8 mouse cellular contexts compared by ENCODE assay signal in the genomic region with DNA sequence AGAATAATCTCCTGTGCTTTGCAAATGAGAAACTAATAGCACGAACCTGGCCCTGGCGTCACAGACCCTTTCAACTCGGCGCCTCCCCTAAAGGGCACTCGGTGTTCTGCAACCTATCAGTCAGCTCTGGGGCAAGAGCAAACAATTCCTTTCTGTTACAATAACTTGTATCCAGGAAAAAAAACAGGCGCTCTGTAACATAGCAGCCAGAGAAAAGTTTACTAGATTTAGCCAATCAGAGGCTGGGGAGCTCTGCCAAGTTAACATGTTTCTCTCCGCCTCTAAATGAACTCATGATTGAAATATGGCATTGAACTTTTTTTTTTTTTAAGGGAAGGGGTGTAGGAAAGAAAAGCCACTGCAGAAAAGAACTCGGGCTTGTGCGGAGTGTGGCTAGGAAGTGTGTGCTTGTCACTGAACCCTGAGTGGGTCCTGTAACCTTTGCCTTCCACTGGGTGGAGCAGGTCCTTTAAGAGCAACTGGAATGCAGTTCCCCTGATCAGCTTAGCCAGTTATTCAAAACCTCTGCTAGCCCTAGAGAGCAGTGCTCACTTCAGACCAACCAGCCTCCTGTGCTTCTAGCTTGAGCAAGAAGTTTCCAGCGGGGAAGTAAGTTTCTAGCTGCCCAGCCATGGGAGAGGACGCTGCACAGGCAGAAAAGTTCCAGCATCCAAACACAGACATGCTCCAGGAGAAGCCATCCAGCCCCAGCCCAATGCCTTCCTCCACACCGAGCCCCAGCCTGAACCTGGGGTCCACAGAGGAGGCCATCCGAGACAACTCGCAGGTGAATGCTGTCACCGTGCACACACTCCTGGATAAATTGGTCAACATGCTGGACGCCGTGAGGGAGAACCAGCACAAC. TPM values are rescaled to one million over a fixed set of nuclear protein-coding genes. Genes with fewer than 3 reads are reported as not detected.
A peak's percentile ranks its signal among the peaks of the same experiment; 100 is the strongest.
DNase-seq lines count a peak whose midpoint lies in the region; ATAC-seq lines count a peak whose summit lies in the region.
"Had no signal": no experiment of that assay in that cellular context is flagged by ENCODE, and none has a peak within 500 bp of the region (broad histone marks: within the 10 kb centered on the region; RNA-seq: fewer than 3 reads in every experiment).

A gene (plus strand): TSS at position 372 of the 865 bp plus-strand sequence.

- peak; percentile 60 for DNase-seq in adrenal gland, adult 2 months
- DNase-seq in embryonic facial prominence, embryonic 11.5 days (ENCODE audit: low spot score), result peak; percentile 57
- peak; percentile 61 for DNase-seq in kidney, postnatal 10 days
- no peak for DNase-seq in layer of hippocampus, adult 18-20 months (ENCODE audit: low spot score in 2 of 2)
- no peak for DNase-seq in layer of hippocampus, postnatal 25 days (ENCODE audit: extremely low spot score in 1 of 2, low spot score in 1 of 2)

- no peak within 1 kb of the TSS for H3K9ac ChIP-seq in embryonic facial prominence, embryonic 11.5 days (replicated peaks; ENCODE audit: low read length)
- peak within 1 kb of the TSS; percentile 81 for H3K9ac ChIP-seq in heart, embryonic 12.5 days

- H3K9me3 ChIP-seq in embryonic facial prominence, embryonic 11.5 days (replicated peaks; ENCODE audit: control insufficient read depth, low read length), result no peaks in the 10 kb centered on the region
- no peaks in the 10 kb centered on the region for H3K9me3 ChIP-seq in heart, embryonic 12.5 days (replicated peaks)

- WGBS in embryonic facial prominence, embryonic 11.5 days, result 56% methylated on average over 17 of the region's 17 CpGs
- WGBS in heart, embryonic 12.5 days, result 32% methylated on average over 17 of the region's 17 CpGs

- no peaks in the 10 kb centered on the region for H3K27me3 ChIP-seq in embryonic facial prominence, embryonic 11.5 days (ENCODE audit: control insufficient read depth, insufficient read depth, low read length)
- H3K27me3 ChIP-seq in heart, embryonic 12.5 days (replicated peaks), result no peaks in the 10 kb centered on the region

- no peak within 1 kb of the TSS for H3K4me3 ChIP-seq in embryonic facial prominence, embryonic 11.5 days (ENCODE audit: low read depth, low read length)
- H3K4me3 ChIP-seq in heart, embryonic 12.5 days, result peak within 1 kb of the TSS; percentile 65

- H3K4me1 ChIP-seq in embryonic facial prominence, embryonic 11.5 days (ENCODE audit: control insufficient read depth, insufficient read depth, low read length), result no peaks in the 10 kb centered on the region
- peaks cover 30% of the 10 kb centered on the region for H3K4me1 ChIP-seq in heart, embryonic 12.5 days (replicated peaks)

- H3K4me2 ChIP-seq in embryonic facial prominence, embryonic 11.5 days (ENCODE audit: low read depth, low read length), result no peak within 1 kb of the TSS
- peak within 1 kb of the TSS; percentile 66 for H3K4me2 ChIP-seq in heart, embryonic 12.5 days

- H3K27ac ChIP-seq in embryonic facial prominence, embryonic 11.5 days (replicated peaks; ENCODE audit: low read depth, low read length), result no peak within 1 kb of the TSS; the same call in 1 of the 2 replicates
- peak within 1 kb of the TSS; percentile 98 for H3K27ac ChIP-seq in heart, embryonic 12.5 days (ENCODE audit: poor library complexity, severe bottlenecking)
- H3K27ac ChIP-seq: macrophage had no signal

- no peaks in the 10 kb centered on the region for H3K36me3 ChIP-seq in embryonic facial prominence, embryonic 11.5 days (replicated peaks; ENCODE audit: control insufficient read depth, insufficient read depth, low read depth, low read length)
- H3K36me3 ChIP-seq in heart, embryonic 12.5 days, result no peaks in the 10 kb centered on the region

- ATAC-seq in embryonic facial prominence, embryonic 11.5 days (replicated peaks; ENCODE audit: insufficient number of reproducible peaks, low FRiP score, low TSS enrichment, low read depth), result peak; percentile 70
- peak; percentile 89 for ATAC-seq in heart, embryonic 12.5 days (ENCODE audit: insufficient number of reproducible peaks, low FRiP score)
- 0 out of 2 replicates have a peak, but pooled peaks have one; percentile 50 for ATAC-seq in megakaryocyte-erythroid progenitor cell, adult 5-6 weeks (replicated peaks; ENCODE audit: low FRiP score, low TSS enrichment, poor library complexity, severe bottlenecking)

RNA-seq across cellular contexts. Expression of the gene that starts here (rescaled TPM):
- 10 to 100 TPM; 53.8 to 74.8 TPM for total RNA-seq in adrenal gland, adult 2 months (2021)
- polyA plus RNA-seq in adrenal gland, adult 2 months (2012; rRNA removed), result 20.7 and 26.8 TPM in 2 replicates
- 9.3 and 10.4 TPM in 2 replicates for polyA plus RNA-seq in embryonic facial prominence, embryonic 11.5 days (2014; fragmentation: Nextera tagmentation; extraction: Ambion mirVana)
- polyA plus RNA-seq in heart, embryonic 12.5 days (2016; fragmentation: Nextera tagmentation; extraction: Ambion mirVana), result 131 and 140 TPM in 2 replicates
- total RNA-seq in megakaryocyte-erythroid progenitor cell, adult 5-6 weeks (2014; fragmentation: Nextera tagmentation), result 0.70 and 1.1 TPM in 2 replicates
- total RNA-seq in megakaryocyte-erythroid progenitor cell, adult 5-6 weeks (2017), result 7.1 and 19.1 TPM in 2 replicates
- 1 to 10 TPM; 7.4 TPM for total RNA-seq in layer of hippocampus, adult 18-20 months (2021)
- total RNA-seq in layer of hippocampus, postnatal 25 days (2021), result 1 to 10 TPM; 5.9 to 7.2 TPM

Comparison
In these comparisons a context has a peak if more than half of its experiments do, and no peak if none do; other contexts are left out.
1. DNase-seq: peak in adrenal gland, adult 2 months (single experiment), embryonic facial prominence, embryonic 11.5 days (single experiment) and kidney, postnatal 10 days (single experiment); none in layer of hippocampus, adult 18-20 months (0 of 2) and layer of hippocampus, postnatal 25 days (0 of 2).
2. Peak in every context shown above with its lines, with median percentiles within 50 percentile points of each other: ATAC-seq.